Mouse (Mus musculus) MEL (cell line): Measurements from ENCODE around the gene Catsperz. TPM values are rescaled to one million over a fixed set of nuclear protein-coding genes. Genes with fewer than 3 reads are reported as not detected.
A peak's percentile ranks its signal among the peaks of the same experiment; 100 is the strongest.

ENCODE experiments used
- DNase-seq: peaks from one replicate; pipeline ENCODE4 v3.0.0; 2011; ENCODE audit warnings: low read depth, low spot score
- H3K27ac ChIP-seq: 2 replicates; pipeline ENCODE4 v1.5.1; 2012; ENCODE audit warnings: low read depth, mild to moderate bottlenecking, control low read depth, low read length, moderate library complexity; ENCODE audit not compliant: control insufficient read depth
- H3K27me3 ChIP-seq, 2 experiments: fragments of 150-350 bp in 1 of 2; sonication (generic) in 1 of 2; 2 replicates each; pipeline ENCODE4 v1.6.1; 2012; ENCODE audit warnings: low read length in 2 of 2, mild to moderate bottlenecking in 2 of 2, improper control_type of control experiment in 1 of 2, moderate library complexity in 1 of 2; ENCODE audit not compliant: insufficient read depth in 2 of 2, control insufficient read depth in 1 of 2
- H3K36me3 ChIP-seq, 2 experiments: 2 replicates each; pipeline ENCODE4 v1.6.1; 2012 to 2014; ENCODE audit warnings: low read length in 2 of 2, improper control_type of control experiment in 1 of 2, inconsistent platforms in 1 of 2, mild to moderate bottlenecking in 1 of 2; ENCODE audit not compliant: insufficient read depth in 2 of 2, control insufficient read depth in 1 of 2
- H3K4me1 ChIP-seq, 2 experiments: fragments of 150-350 bp in 1 of 2; sonication (generic) in 1 of 2; 2 replicates each; pipeline ENCODE4 v1.6.1; 2012; ENCODE audit warnings: low read length in 2 of 2, improper control_type of control experiment in 1 of 2, mild to moderate bottlenecking in 1 of 2; ENCODE audit not compliant: insufficient read depth in 2 of 2, control insufficient read depth in 1 of 2
- H3K4me3 ChIP-seq, 2 experiments: fragments of 150-350 bp in 1 of 2; sonication (generic) in 1 of 2; 2 replicates each; pipeline ENCODE4 v1.5.1; 2012; ENCODE audit warnings: low read depth in 2 of 2, low read length in 2 of 2, mild to moderate bottlenecking in 2 of 2, moderate library complexity in 2 of 2, control low read depth in 1 of 2, improper control_type of control experiment in 1 of 2; ENCODE audit not compliant: control insufficient read depth in 1 of 2, insufficient read depth in 1 of 2
- H3K79me2 ChIP-seq: 2 replicates; pipeline ENCODE4 v1.6.1; 2012; ENCODE audit warnings: mild to moderate bottlenecking, low read length, moderate library complexity; ENCODE audit not compliant: control insufficient read depth, poor library complexity, insufficient read depth
- H3K9ac ChIP-seq: 2 replicates; pipeline ENCODE4 v1.6.1; 2012; ENCODE audit warnings: low read depth, mild to moderate bottlenecking, control low read depth, low read length, moderate library complexity; ENCODE audit not compliant: control insufficient read depth, poor library complexity, severe bottlenecking
- H3K9me3 ChIP-seq: fragments of 150-350 bp; sonication (generic); replicated peaks from 2 replicates; pipeline ENCODE4 v1.6.1; 2012; ENCODE audit warnings: mild to moderate bottlenecking, low read length, improper control_type of control experiment, moderate library complexity; ENCODE audit not compliant: insufficient read depth
- BHLHE40 ChIP-seq: IDR thresholded peaks from 2 replicates; pipeline ENCODE4 v1.6.1; 2012; ENCODE audit warnings: low read depth, mild to moderate bottlenecking, inconsistent platforms, low read length, improper control_type of control experiment, borderline replicate concordance
- CHD2 ChIP-seq: IDR thresholded peaks from 2 replicates; pipeline ENCODE4 v1.6.1; 2011; ENCODE audit warnings: low read length, improper control_type of control experiment
- CTCF ChIP-seq, 3 experiments: IDR thresholded peaks in 2 of 3; conservative IDR thresholded peaks in 1 of 3; 2 replicates each; pipeline ENCODE4 v1.5.1; 2011 to 2012; ENCODE audit warnings: low read length in 3 of 3, low read depth in 2 of 3, mild to moderate bottlenecking in 2 of 3, improper control_type of control experiment in 1 of 3, inconsistent platforms in 1 of 3, mixed read lengths in 1 of 3, moderate library complexity in 1 of 3; ENCODE audit not compliant: control insufficient read depth in 1 of 3, insufficient read depth in 1 of 3, poor library complexity in 1 of 3, severe bottlenecking in 1 of 3
- E2F4 ChIP-seq: IDR thresholded peaks from 2 replicates; pipeline ENCODE4 v1.6.1; 2011; ENCODE audit warnings: low read depth, low read length, improper control_type of control experiment, borderline replicate concordance
- ELF1 ChIP-seq: IDR thresholded peaks from 2 replicates; pipeline ENCODE4 v1.6.1; 2014; ENCODE audit warnings: low read depth, mild to moderate bottlenecking, inconsistent platforms, low read length, improper control_type of control experiment, moderate library complexity
- EP300 ChIP-seq, 2 experiments: IDR thresholded peaks; 2 replicates each; pipeline ENCODE4 v1.6.1; 2011; ENCODE audit warnings: improper control_type of control experiment in 2 of 2, low read length in 2 of 2, low read depth in 1 of 2, mild to moderate bottlenecking in 1 of 2
- ETS1 ChIP-seq: IDR thresholded peaks from 2 replicates; pipeline ENCODE4 v1.6.1; 2012; ENCODE audit warnings: low read depth, mild to moderate bottlenecking, inconsistent platforms, low read length, improper control_type of control experiment, moderate library complexity
- GABPA ChIP-seq: IDR thresholded peaks from 2 replicates; pipeline ENCODE4 v1.6.1; 2012; ENCODE audit warnings: low read depth, mild to moderate bottlenecking, inconsistent platforms, low read length, improper control_type of control experiment, moderate library complexity
- GATA1 ChIP-seq: IDR thresholded peaks from 2 replicates; pipeline ENCODE4 v1.6.1; 2011; ENCODE audit warnings: low read depth, low read length, improper control_type of control experiment
- HCFC1 ChIP-seq: IDR thresholded peaks from 2 replicates; pipeline ENCODE4 v1.6.1; 2012; ENCODE audit warnings: low read depth, mild to moderate bottlenecking, inconsistent platforms, low read length, improper control_type of control experiment, moderate library complexity
- JUND ChIP-seq: IDR thresholded peaks from 2 replicates; pipeline ENCODE4 v1.6.1; 2011; ENCODE audit warnings: low read depth, mild to moderate bottlenecking, improper control_type of control experiment, low read length
- MAFK ChIP-seq: IDR thresholded peaks from 2 replicates; pipeline ENCODE4 v1.6.1; 2011; ENCODE audit warnings: low read depth, mild to moderate bottlenecking, low read length, improper control_type of control experiment, borderline replicate concordance
- MAX ChIP-seq: IDR thresholded peaks from 2 replicates; pipeline ENCODE4 v1.6.1; 2011; ENCODE audit warnings: low read length, improper control_type of control experiment
- MAZ ChIP-seq: IDR thresholded peaks from 2 replicates; pipeline ENCODE4 v1.6.1; 2012; ENCODE audit warnings: low read depth, mild to moderate bottlenecking, inconsistent platforms, low read length, improper control_type of control experiment
- MYC ChIP-seq: IDR thresholded peaks from 2 replicates; pipeline ENCODE4 v1.6.1; 2011; ENCODE audit warnings: low read depth, mild to moderate bottlenecking, low read length, improper control_type of control experiment, moderate library complexity
- NELFE ChIP-seq: IDR thresholded peaks from 2 replicates; pipeline ENCODE4 v1.6.1; 2011; ENCODE audit warnings: low read depth, low read length, improper control_type of control experiment
- NRF1 ChIP-seq: IDR thresholded peaks from 2 replicates; pipeline ENCODE4 v1.6.1; 2014; ENCODE audit warnings: low read depth, mild to moderate bottlenecking, inconsistent platforms, low read length, improper control_type of control experiment, moderate library complexity; ENCODE audit not compliant: poor library complexity, insufficient read depth, severe bottlenecking
- POLR2A ChIP-seq, 2 experiments: IDR thresholded peaks; 2 replicates each; pipeline ENCODE4 v1.6.1; 2011 to 2012; ENCODE audit warnings: low read length in 2 of 2, mild to moderate bottlenecking in 2 of 2, control low read depth in 1 of 2, improper control_type of control experiment in 1 of 2, low read depth in 1 of 2, moderate library complexity in 1 of 2; ENCODE audit not compliant: control insufficient read depth in 1 of 2, insufficient read depth in 1 of 2, poor library complexity in 1 of 2
- POLR2AphosphoS2 ChIP-seq: IDR thresholded peaks from 2 replicates; pipeline ENCODE4 v1.6.1; 2011; ENCODE audit warnings: low read length, improper control_type of control experiment
- POLR2AphosphoS5 ChIP-seq: IDR thresholded peaks from 2 replicates; pipeline ENCODE4 v1.6.1; 2012; ENCODE audit warnings: low read depth, borderline replicate concordance, mild to moderate bottlenecking, inconsistent platforms, low read length, moderate library complexity, mixed read lengths
- RAD21 ChIP-seq: IDR thresholded peaks from 2 replicates; pipeline ENCODE4 v1.6.1; 2011; ENCODE audit warnings: mild to moderate bottlenecking, low read depth, low read length, improper control_type of control experiment
- RCOR1 ChIP-seq: IDR thresholded peaks from 2 replicates; pipeline ENCODE4 v1.6.1; 2012; ENCODE audit warnings: low read depth, mild to moderate bottlenecking, inconsistent platforms, low read length, improper control_type of control experiment
- SIN3A ChIP-seq: IDR thresholded peaks from 2 replicates; pipeline ENCODE4 v1.6.1; 2012; ENCODE audit warnings: low read length, improper control_type of control experiment, inconsistent platforms
- SMC3 ChIP-seq: IDR thresholded peaks from 2 replicates; pipeline ENCODE4 v1.6.1; 2011; ENCODE audit warnings: low read depth, low read length, improper control_type of control experiment
- TAL1 ChIP-seq: IDR thresholded peaks from 2 replicates; pipeline ENCODE4 v1.6.1; 2012; ENCODE audit warnings: mild to moderate bottlenecking, inconsistent platforms, low read length, moderate library complexity, mixed read lengths
- TBP ChIP-seq: IDR thresholded peaks from 2 replicates; pipeline ENCODE4 v1.8.0; 2011; ENCODE audit warnings: low read depth, low read length, improper control_type of control experiment
- TCF12 ChIP-seq: IDR thresholded peaks from 2 replicates; pipeline ENCODE4 v1.6.1; 2014; ENCODE audit warnings: low read depth, mild to moderate bottlenecking, inconsistent platforms, low read length, improper control_type of control experiment, moderate library complexity
- UBTF ChIP-seq: IDR thresholded peaks from 2 replicates; pipeline ENCODE4 v1.6.1; 2012; ENCODE audit warnings: low read depth, mild to moderate bottlenecking, inconsistent platforms, low read length, improper control_type of control experiment, moderate library complexity, borderline replicate concordance; ENCODE audit not compliant: insufficient read depth
- USF1 ChIP-seq: IDR thresholded peaks from 2 replicates; pipeline ENCODE4 v1.6.1; 2014; ENCODE audit warnings: low read depth, mild to moderate bottlenecking, inconsistent platforms, low read length, improper control_type of control experiment, moderate library complexity
- USF2 ChIP-seq, 2 experiments: IDR thresholded peaks; 2 replicates each; pipeline ENCODE4 v1.6.1; 2011 to 2012; ENCODE audit warnings: improper control_type of control experiment in 2 of 2, low read length in 2 of 2, borderline replicate concordance in 1 of 2, inconsistent platforms in 1 of 2, low read depth in 1 of 2, mild to moderate bottlenecking in 1 of 2; ENCODE audit not compliant: insufficient read depth in 1 of 2
- ZC3H11A ChIP-seq: IDR thresholded peaks from 2 replicates; pipeline ENCODE4 v1.6.1; 2012; ENCODE audit warnings: low read depth, mild to moderate bottlenecking, inconsistent platforms, low read length, improper control_type of control experiment
- ZMIZ1 ChIP-seq: IDR thresholded peaks from 2 replicates; pipeline ENCODE4 v1.6.1; 2012; ENCODE audit warnings: low read depth, mild to moderate bottlenecking, inconsistent platforms, low read length, improper control_type of control experiment, moderate library complexity
- ZNF384 ChIP-seq: IDR thresholded peaks from 2 replicates; pipeline ENCODE4 v1.6.1; 2012; ENCODE audit warnings: low read depth, mild to moderate bottlenecking, inconsistent platforms, low read length, improper control_type of control experiment
- polyA plus RNA-seq, 2 experiments: library from polyadenylated mRNA; stranded (reverse) in 1 of 2; unstranded in 1 of 2; fragments of >175 nt in 1 of 2; fragments of >200 nt in 1 of 2; gene quantifications; 2 replicates each; pipeline versions ENCODE4 v1.2.1 to v1.2.4; 2012; ENCODE audit warnings: low replicate concordance in 2 of 2, low read depth in 1 of 2; ENCODE audit not compliant: insufficient read length in 2 of 2, insufficient read depth in 1 of 2, missing spikeins in 1 of 2
- total RNA-seq: library from RNA; depleted of rRNA; stranded (reverse); fragments of 300-350 nt; gene quantifications from 2 replicates; pipeline ENCODE4 v1.2.3, GENCODE M21; 2012

Gene Catsperz
- total and polyA plus RNA-seq, 3 experiments: 0.65 to 2.4 TPM; not detected in 1

DNA sequence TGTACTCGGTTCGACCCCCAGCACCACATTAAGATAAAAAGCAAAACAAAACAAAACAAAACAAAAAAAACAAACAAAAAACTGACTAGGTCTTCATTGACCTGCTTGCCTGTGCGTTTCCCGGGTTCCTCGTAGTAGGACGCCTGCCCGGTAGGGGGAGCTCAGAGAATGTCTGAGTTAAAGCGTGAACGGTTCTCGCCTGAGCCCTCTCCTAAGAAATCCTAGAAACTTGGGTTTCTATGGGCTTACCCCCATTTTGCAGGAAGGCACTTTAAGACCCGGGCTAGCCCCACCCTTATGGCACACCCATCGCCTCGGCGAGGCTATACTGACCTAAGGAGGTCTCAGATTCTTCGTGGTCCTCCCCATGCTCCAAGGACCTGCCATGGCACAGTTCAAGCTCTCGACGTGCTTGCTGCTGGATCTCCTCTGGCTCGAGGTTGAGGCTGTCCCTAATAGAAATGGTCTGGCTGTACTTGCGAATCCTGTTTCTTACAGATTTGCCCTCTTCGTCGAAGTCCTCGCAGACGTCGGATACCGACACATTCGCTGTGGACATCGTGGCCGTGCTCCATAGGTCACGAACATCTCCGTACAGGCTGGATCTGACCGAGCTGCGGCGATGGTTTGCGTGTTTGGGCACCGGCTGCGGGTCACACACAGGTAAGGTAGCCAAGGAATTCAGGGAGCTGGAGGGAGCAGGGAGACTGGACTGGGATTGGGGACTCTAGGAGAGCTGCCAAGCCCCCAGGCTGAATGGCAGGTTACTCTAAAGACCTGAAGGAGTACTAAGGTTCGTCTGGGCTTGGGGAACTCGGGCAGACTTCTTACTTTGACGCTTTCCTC is 496 bp downstream of the Catsperz start:
- no peak overlapping the region for H3K9ac ChIP-seq
- peaks cover 0 to 10% of the 10 kb centered on the region in 2 experiments; a peak in 1 of 4 replicates for H3K4me1 ChIP-seq
- TF ChIP-seq RCOR1 (no peak), RAD21 (peak; percentile 59), SIN3A (no peak), ETS1 (no peak), ZNF384 (no peak), SMC3 (peak; percentile 53), MAZ (no peak), POLR2AphosphoS2 (no peak), E2F4 (no peak), POLR2A (IDR thresholded peaks at IDR 0.05; ENCODE audit: control insufficient read depth in 1 of 2, insufficient read depth in 1 of 2, low read depth in 1 of 2, low read length in 2 of 2, poor library complexity in 1 of 2) (no peak), CHD2 (no peak), POLR2AphosphoS5 (no peak), BHLHE40 (no peak), NELFE (no peak), TBP (no peak), UBTF (no peak), EP300 (IDR thresholded peaks at IDR 0.05; ENCODE audit: low read depth in 1 of 2, low read length in 2 of 2) (no peak), JUND (no peak), ELF1 (no peak), NRF1 (no peak), MAX (no peak), MAFK (no peak), TCF12 (no peak), GABPA (no peak), HCFC1 (no peak), MYC (no peak), USF2 (IDR thresholded peaks at IDR 0.05; ENCODE audit: borderline replicate concordance in 1 of 2, insufficient read depth in 1 of 2, low read depth in 1 of 2, low read length in 2 of 2) (no peak), USF1 (no peak), CTCF (IDR thresholded peaks at IDR 0.05 in 2 of 3, conservative IDR thresholded peaks at IDR 0.05 in 1 of 3; ENCODE audit: control insufficient read depth in 1 of 3, insufficient read depth in 1 of 3, low read depth in 2 of 3, low read length in 3 of 3, poor library complexity in 1 of 3, severe bottlenecking in 1 of 3) (peak; percentile 31 to 67 (median 61); a peak in 5 of 6 replicates), ZC3H11A (peak; percentile 44), GATA1 (no peak), ZMIZ1 (no peak), TAL1 (no peak)
- TF ChIP-seq, all 39 proteins: peak for 4
- no peak overlapping the region for H3K27ac ChIP-seq
- no peak overlapping the region for H3K4me3 ChIP-seq
- peaks cover 0 to 5% of the 10 kb centered on the region in 2 experiments; a peak in 1 of 4 replicates for H3K36me3 ChIP-seq
- no peaks in the 10 kb centered on the region for H3K9me3 ChIP-seq
- H3K27me3 ChIP-seq: no peaks in the 10 kb centered on the region
- peaks cover 15% of the 10 kb centered on the region for H3K79me2 ChIP-seq
- DNase-seq: peak; percentile 59
